Mouse (Mus musculus) bone marrow, adult 2 months (tissue): ENCODE data around the gene Alcam.

Experiments used
- CTCF ChIP-seq: fragments of 200-500 bp; IDR thresholded peaks from 2 replicates; pipeline ENCODE4 v1.5.1; 2011; ENCODE audit warnings: low read length, control low read depth; ENCODE audit not compliant: control insufficient read depth, insufficient read depth
- POLR2A ChIP-seq: fragments of 200-500 bp; IDR thresholded peaks from 2 replicates; pipeline ENCODE4 v1.6.1; 2011; ENCODE audit warnings: low read depth, mild to moderate bottlenecking, control low read depth, low read length, borderline replicate concordance; ENCODE audit not compliant: control insufficient read depth

DNA sequence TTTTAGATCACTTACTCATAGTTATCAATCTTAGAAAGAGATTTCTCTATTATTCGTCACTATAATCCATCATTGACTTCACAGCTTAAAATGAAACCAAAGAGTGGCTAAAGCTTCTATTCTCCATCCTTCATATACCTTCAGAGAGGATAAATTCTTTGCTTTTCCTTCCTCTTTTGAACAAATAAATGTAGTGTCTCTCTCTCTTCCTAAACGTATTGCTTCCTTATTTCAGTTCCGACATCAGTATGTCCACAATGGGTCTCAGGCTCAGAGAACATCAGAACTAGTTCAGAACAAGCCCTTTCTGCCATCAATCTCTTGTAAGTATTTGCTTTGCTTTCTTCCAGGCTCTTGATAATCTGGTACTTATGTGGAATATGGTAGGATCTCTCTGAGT lies 40.2 kb downstream of the Alcam start:
- TF ChIP-seq POLR2A (no peak), CTCF (no peak)
